Mouse (Mus musculus) MEL (cell line): ENCODE data around the gene Spns2. TPM values are rescaled to one million over a fixed set of nuclear protein-coding genes. Genes with fewer than 3 reads are reported as not detected.

ENCODE experiments used
- DNase-seq: peaks from one replicate; pipeline ENCODE4 v3.0.0; 2011; ENCODE audit warnings: low read depth, low spot score
- H3K27ac ChIP-seq: 2 replicates; pipeline ENCODE4 v1.5.1; 2012; ENCODE audit warnings: low read depth, mild to moderate bottlenecking, control low read depth, low read length, moderate library complexity; ENCODE audit not compliant: control insufficient read depth
- H3K27me3 ChIP-seq, 2 experiments: fragments of 150-350 bp in 1 of 2; sonication (generic) in 1 of 2; 2 replicates each; pipeline ENCODE4 v1.6.1; 2012; ENCODE audit warnings: low read length in 2 of 2, mild to moderate bottlenecking in 2 of 2, improper control_type of control experiment in 1 of 2, moderate library complexity in 1 of 2; ENCODE audit not compliant: insufficient read depth in 2 of 2, control insufficient read depth in 1 of 2
- H3K36me3 ChIP-seq, 2 experiments: 2 replicates each; pipeline ENCODE4 v1.6.1; 2012 to 2014; ENCODE audit warnings: low read length in 2 of 2, improper control_type of control experiment in 1 of 2, inconsistent platforms in 1 of 2, mild to moderate bottlenecking in 1 of 2; ENCODE audit not compliant: insufficient read depth in 2 of 2, control insufficient read depth in 1 of 2
- H3K4me1 ChIP-seq, 2 experiments: fragments of 150-350 bp in 1 of 2; sonication (generic) in 1 of 2; 2 replicates each; pipeline ENCODE4 v1.6.1; 2012; ENCODE audit warnings: low read length in 2 of 2, improper control_type of control experiment in 1 of 2, mild to moderate bottlenecking in 1 of 2; ENCODE audit not compliant: insufficient read depth in 2 of 2, control insufficient read depth in 1 of 2
- H3K4me3 ChIP-seq, 2 experiments: fragments of 150-350 bp in 1 of 2; sonication (generic) in 1 of 2; 2 replicates each; pipeline ENCODE4 v1.5.1; 2012; ENCODE audit warnings: low read depth in 2 of 2, low read length in 2 of 2, mild to moderate bottlenecking in 2 of 2, moderate library complexity in 2 of 2, control low read depth in 1 of 2, improper control_type of control experiment in 1 of 2; ENCODE audit not compliant: control insufficient read depth in 1 of 2, insufficient read depth in 1 of 2
- H3K79me2 ChIP-seq: 2 replicates; pipeline ENCODE4 v1.6.1; 2012; ENCODE audit warnings: mild to moderate bottlenecking, low read length, moderate library complexity; ENCODE audit not compliant: control insufficient read depth, poor library complexity, insufficient read depth
- H3K9ac ChIP-seq: 2 replicates; pipeline ENCODE4 v1.6.1; 2012; ENCODE audit warnings: low read depth, mild to moderate bottlenecking, control low read depth, low read length, moderate library complexity; ENCODE audit not compliant: control insufficient read depth, poor library complexity, severe bottlenecking
- H3K9me3 ChIP-seq: fragments of 150-350 bp; sonication (generic); replicated peaks from 2 replicates; pipeline ENCODE4 v1.6.1; 2012; ENCODE audit warnings: mild to moderate bottlenecking, low read length, improper control_type of control experiment, moderate library complexity; ENCODE audit not compliant: insufficient read depth
- CTCF ChIP-seq, 3 experiments: IDR thresholded peaks in 2 of 3; conservative IDR thresholded peaks in 1 of 3; 2 replicates each; pipeline ENCODE4 v1.5.1; 2011 to 2012; ENCODE audit warnings: low read length in 3 of 3, low read depth in 2 of 3, mild to moderate bottlenecking in 2 of 3, improper control_type of control experiment in 1 of 3, inconsistent platforms in 1 of 3, mixed read lengths in 1 of 3, moderate library complexity in 1 of 3; ENCODE audit not compliant: control insufficient read depth in 1 of 3, insufficient read depth in 1 of 3, poor library complexity in 1 of 3, severe bottlenecking in 1 of 3
- E2F4 ChIP-seq: IDR thresholded peaks from 2 replicates; pipeline ENCODE4 v1.6.1; 2011; ENCODE audit warnings: low read depth, low read length, improper control_type of control experiment, borderline replicate concordance
- ELF1 ChIP-seq: IDR thresholded peaks from 2 replicates; pipeline ENCODE4 v1.6.1; 2014; ENCODE audit warnings: low read depth, mild to moderate bottlenecking, inconsistent platforms, low read length, improper control_type of control experiment, moderate library complexity
- GABPA ChIP-seq: IDR thresholded peaks from 2 replicates; pipeline ENCODE4 v1.6.1; 2012; ENCODE audit warnings: low read depth, mild to moderate bottlenecking, inconsistent platforms, low read length, improper control_type of control experiment, moderate library complexity
- GATA1 ChIP-seq: IDR thresholded peaks from 2 replicates; pipeline ENCODE4 v1.6.1; 2011; ENCODE audit warnings: low read depth, low read length, improper control_type of control experiment
- HCFC1 ChIP-seq: IDR thresholded peaks from 2 replicates; pipeline ENCODE4 v1.6.1; 2012; ENCODE audit warnings: low read depth, mild to moderate bottlenecking, inconsistent platforms, low read length, improper control_type of control experiment, moderate library complexity
- MEF2A ChIP-seq: IDR thresholded peaks from 2 replicates; pipeline ENCODE4 v1.6.1; 2014; ENCODE audit warnings: low read depth, mild to moderate bottlenecking, inconsistent platforms, low read length, improper control_type of control experiment; ENCODE audit not compliant: poor library complexity, insufficient replicate concordance, severe bottlenecking; ENCODE audit errors: extremely low read depth
- MYB ChIP-seq: IDR thresholded peaks from 2 replicates; pipeline ENCODE4 v1.6.1; 2011; ENCODE audit warnings: mild to moderate bottlenecking, low read depth, low read length, improper control_type of control experiment
- MYC ChIP-seq: IDR thresholded peaks from 2 replicates; pipeline ENCODE4 v1.6.1; 2011; ENCODE audit warnings: low read depth, mild to moderate bottlenecking, low read length, improper control_type of control experiment, moderate library complexity
- NELFE ChIP-seq: IDR thresholded peaks from 2 replicates; pipeline ENCODE4 v1.6.1; 2011; ENCODE audit warnings: low read depth, low read length, improper control_type of control experiment
- POLR2A ChIP-seq, 2 experiments: IDR thresholded peaks; 2 replicates each; pipeline ENCODE4 v1.6.1; 2011 to 2012; ENCODE audit warnings: low read length in 2 of 2, mild to moderate bottlenecking in 2 of 2, control low read depth in 1 of 2, improper control_type of control experiment in 1 of 2, low read depth in 1 of 2, moderate library complexity in 1 of 2; ENCODE audit not compliant: control insufficient read depth in 1 of 2, insufficient read depth in 1 of 2, poor library complexity in 1 of 2
- RAD21 ChIP-seq: IDR thresholded peaks from 2 replicates; pipeline ENCODE4 v1.6.1; 2011; ENCODE audit warnings: mild to moderate bottlenecking, low read depth, low read length, improper control_type of control experiment
- RCOR1 ChIP-seq: IDR thresholded peaks from 2 replicates; pipeline ENCODE4 v1.6.1; 2012; ENCODE audit warnings: low read depth, mild to moderate bottlenecking, inconsistent platforms, low read length, improper control_type of control experiment
- SIN3A ChIP-seq: IDR thresholded peaks from 2 replicates; pipeline ENCODE4 v1.6.1; 2012; ENCODE audit warnings: low read length, improper control_type of control experiment, inconsistent platforms
- SMC3 ChIP-seq: IDR thresholded peaks from 2 replicates; pipeline ENCODE4 v1.6.1; 2011; ENCODE audit warnings: low read depth, low read length, improper control_type of control experiment
- TAL1 ChIP-seq: IDR thresholded peaks from 2 replicates; pipeline ENCODE4 v1.6.1; 2012; ENCODE audit warnings: mild to moderate bottlenecking, inconsistent platforms, low read length, moderate library complexity, mixed read lengths
- TBP ChIP-seq: IDR thresholded peaks from 2 replicates; pipeline ENCODE4 v1.8.0; 2011; ENCODE audit warnings: low read depth, low read length, improper control_type of control experiment
- USF1 ChIP-seq: IDR thresholded peaks from 2 replicates; pipeline ENCODE4 v1.6.1; 2014; ENCODE audit warnings: low read depth, mild to moderate bottlenecking, inconsistent platforms, low read length, improper control_type of control experiment, moderate library complexity
- USF2 ChIP-seq, 2 experiments: IDR thresholded peaks; 2 replicates each; pipeline ENCODE4 v1.6.1; 2011 to 2012; ENCODE audit warnings: improper control_type of control experiment in 2 of 2, low read length in 2 of 2, borderline replicate concordance in 1 of 2, inconsistent platforms in 1 of 2, low read depth in 1 of 2, mild to moderate bottlenecking in 1 of 2; ENCODE audit not compliant: insufficient read depth in 1 of 2
- ZC3H11A ChIP-seq: IDR thresholded peaks from 2 replicates; pipeline ENCODE4 v1.6.1; 2012; ENCODE audit warnings: low read depth, mild to moderate bottlenecking, inconsistent platforms, low read length, improper control_type of control experiment
- ZNF384 ChIP-seq: IDR thresholded peaks from 2 replicates; pipeline ENCODE4 v1.6.1; 2012; ENCODE audit warnings: low read depth, mild to moderate bottlenecking, inconsistent platforms, low read length, improper control_type of control experiment
- polyA plus RNA-seq, 2 experiments: library from polyadenylated mRNA; stranded (reverse) in 1 of 2; unstranded in 1 of 2; fragments of >175 nt in 1 of 2; fragments of >200 nt in 1 of 2; gene quantifications; 2 replicates each; pipeline versions ENCODE4 v1.2.1 to v1.2.4; 2012; ENCODE audit warnings: low replicate concordance in 2 of 2, low read depth in 1 of 2; ENCODE audit not compliant: insufficient read length in 2 of 2, insufficient read depth in 1 of 2, missing spikeins in 1 of 2
- total RNA-seq: library from RNA; depleted of rRNA; stranded (reverse); fragments of 300-350 nt; gene quantifications from 2 replicates; pipeline ENCODE4 v1.2.3, GENCODE M21; 2012

Gene Spns2
- total and polyA plus RNA-seq, 3 experiments: 0.58 to 3.0 TPM; not detected in 1

DNA sequence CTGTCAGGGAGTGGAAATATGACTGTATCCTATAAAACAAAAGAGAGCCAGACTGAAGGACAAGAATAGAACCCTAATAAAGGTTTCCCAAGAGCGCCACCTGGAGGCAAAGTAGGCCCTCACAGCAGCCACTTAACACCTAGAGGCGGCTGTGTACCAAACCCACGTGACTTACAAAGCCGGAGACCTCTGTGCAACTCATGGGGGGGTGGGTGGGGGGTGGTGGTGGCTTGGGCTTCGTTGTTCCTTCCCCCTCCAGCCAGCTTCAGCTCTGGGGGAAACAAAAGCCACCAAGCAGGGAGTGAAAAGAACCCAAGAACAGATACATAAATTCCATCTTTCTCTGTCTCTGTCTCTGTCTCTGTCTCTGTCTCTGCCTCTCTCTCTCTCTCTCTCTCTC lies 61.0 kb downstream of the Spns2 start (continued):
- no peak for TF ChIP-seq POLR2A (IDR thresholded peaks at IDR 0.05; ENCODE audit: control insufficient read depth in 1 of 2, insufficient read depth in 1 of 2, low read depth in 1 of 2, low read length in 2 of 2, poor library complexity in 1 of 2)
- no peak for TF ChIP-seq GATA1
- no peak for TF ChIP-seq MYB
- peak; percentile 77 for TF ChIP-seq SIN3A
- TF ChIP-seq USF2 (IDR thresholded peaks at IDR 0.05; ENCODE audit: borderline replicate concordance in 1 of 2, insufficient read depth in 1 of 2, low read depth in 1 of 2, low read length in 2 of 2): peak; percentile 33 to 78; a peak in 3 of 4 replicates
- TF ChIP-seq TAL1: no peak
- TF ChIP-seq MYC: peak; percentile 88
- TF ChIP-seq HCFC1: 0 out of 2 replicates have a peak, but pooled peaks have one; percentile 14
- TF ChIP-seq TBP: no peak
- no peak for TF ChIP-seq E2F4
- TF ChIP-seq, all 39 proteins: peak for 15

DNA sequence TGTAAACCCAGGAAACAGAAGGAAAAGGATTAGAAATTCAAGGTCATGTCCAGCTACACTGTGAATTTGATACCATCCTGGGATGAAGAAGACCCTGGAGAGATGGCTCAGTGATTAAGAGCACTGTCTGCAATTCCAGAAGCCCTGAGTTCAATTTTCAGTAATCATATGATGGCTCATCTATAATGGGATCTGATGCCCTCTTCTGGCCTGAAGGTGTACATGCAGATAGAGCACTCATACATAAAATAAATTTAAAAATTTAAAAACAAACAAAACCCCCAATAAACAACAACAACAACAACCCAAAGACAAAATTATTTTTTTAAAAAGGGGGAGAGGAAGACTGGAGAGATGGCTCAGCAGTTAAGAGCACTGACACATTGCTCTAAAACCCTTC lies 62.8 kb downstream of the Spns2 start:
- H3K27me3 ChIP-seq: no peaks in the 10 kb centered on the region
- TF ChIP-seq ZC3H11A: peak; percentile 79
- TF ChIP-seq RCOR1: no peak
- peak; percentile 24 to 57 (median 31); a peak in 4 of 6 replicates for TF ChIP-seq CTCF (IDR thresholded peaks at IDR 0.05 in 2 of 3, conservative IDR thresholded peaks at IDR 0.05 in 1 of 3; ENCODE audit: control insufficient read depth in 1 of 3, insufficient read depth in 1 of 3, low read depth in 2 of 3, low read length in 3 of 3, poor library complexity in 1 of 3, severe bottlenecking in 1 of 3)
- peak; percentile 79 for TF ChIP-seq SMC3
- TF ChIP-seq RAD21: peak; percentile 64
- peak; percentile 9; the same call in 1 of the 2 replicates for TF ChIP-seq SIN3A
- no peak overlapping the region for H3K4me3 ChIP-seq
- no peak overlapping the region for H3K9ac ChIP-seq
- H3K4me1 ChIP-seq: peaks cover 2 to 10% of the 10 kb centered on the region in 2 experiments; a peak in 3 of 4 replicates
- no peaks in the 10 kb centered on the region for H3K9me3 ChIP-seq
- no peak overlapping the region for H3K27ac ChIP-seq
- H3K36me3 ChIP-seq: peaks cover 0 to 4% of the 10 kb centered on the region in 2 experiments; a peak in 1 of 4 replicates
- DNase-seq: peak; percentile 54
- no peaks in the 10 kb centered on the region for H3K79me2 ChIP-seq

DNA sequence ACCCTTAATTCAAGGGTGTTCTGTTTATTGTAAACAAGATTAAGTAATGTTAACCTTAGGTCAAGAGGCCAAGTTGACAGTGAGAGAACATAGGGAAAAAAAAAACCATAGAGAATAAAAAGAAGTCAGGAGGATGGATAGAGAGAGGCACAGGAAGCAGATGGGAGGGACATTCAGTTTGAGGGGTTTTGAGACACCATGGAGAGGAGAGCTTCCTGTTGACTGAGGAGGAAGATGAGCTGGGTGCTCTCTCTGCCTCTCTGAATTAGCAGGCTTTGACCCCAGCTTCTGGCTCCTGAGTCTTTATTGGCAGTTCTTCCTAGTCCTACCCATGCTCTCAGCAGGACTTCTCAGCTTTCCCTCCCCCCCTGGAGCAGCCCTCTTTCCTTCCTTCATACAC lies 64.5 kb downstream of the Spns2 start:
- no peaks in the 10 kb centered on the region for H3K79me2 ChIP-seq
- DNase-seq: peak; percentile 81
- no peaks in the 10 kb centered on the region for H3K9me3 ChIP-seq
- no peaks in the 10 kb centered on the region for H3K27me3 ChIP-seq
- TF ChIP-seq E2F4 (no peak), MYB (no peak), HCFC1 (peak; percentile 79), ZC3H11A (no peak), USF1 (no peak), MEF2A (no peak), NELFE (peak; percentile 43; the same call in 1 of the 2 replicates), TBP (peak; percentile 84), GABPA (no peak), POLR2A (IDR thresholded peaks at IDR 0.05; ENCODE audit: control insufficient read depth in 1 of 2, insufficient read depth in 1 of 2, low read depth in 1 of 2, low read length in 2 of 2, poor library complexity in 1 of 2) (peak in 1 of 2 experiments; percentile 50; a peak in 2 of 4 replicates), ZNF384 (peak; percentile 76), ELF1 (0 out of 2 replicates have a peak, but pooled peaks have one; percentile 34)
- TF ChIP-seq, all 39 proteins: peak for 6
- H3K4me1 ChIP-seq: peaks cover 4 to 16% of the 10 kb centered on the region in 2 experiments
- H3K27ac ChIP-seq: no peak overlapping the region
- H3K4me3 ChIP-seq: peak overlapping the region; percentile 30 to 49; a peak in 3 of 4 replicates
- peak overlapping the region; percentile 52 for H3K9ac ChIP-seq
- peaks cover 0 to 6% of the 10 kb centered on the region in 2 experiments; a peak in 2 of 4 replicates for H3K36me3 ChIP-seq
